Comparison of ENCODE assay signal across 8 mouse cellular contexts in the genomic region with DNA sequence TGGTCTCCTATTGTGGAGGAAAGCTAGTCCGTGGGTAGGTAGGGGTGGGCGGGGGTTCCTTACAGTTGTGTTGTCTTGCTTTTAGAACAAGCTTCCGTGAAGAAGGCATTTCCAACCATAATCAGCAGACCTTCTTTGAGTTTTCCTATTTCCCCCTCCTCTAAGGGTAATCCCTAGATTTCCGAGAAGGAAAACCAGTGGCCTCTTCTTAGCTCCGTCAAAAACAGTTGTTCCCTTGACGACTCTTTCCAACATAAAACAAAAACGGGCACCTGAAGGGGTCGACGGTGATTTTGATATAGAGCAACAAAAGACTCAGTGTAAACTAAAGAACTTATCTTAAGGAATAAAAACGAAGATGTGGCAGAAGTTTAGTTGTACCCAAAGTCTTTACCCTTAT. TPM values are rescaled to one million over a fixed set of nuclear protein-coding genes. Genes with fewer than 3 reads are reported as not detected.
DNase-seq lines count a peak whose midpoint lies in the region; ATAC-seq and TF ChIP-seq lines count a peak whose summit lies in the region.

No protein-coding gene starts in this region.

- TF ChIP-seq POLR2A in ES-Bruce4 (IDR thresholded peaks at IDR 0.05; ENCODE audit: insufficient read depth, low read length): no peak

- H3K9me3 ChIP-seq in heart, embryonic 13.5 days: no peaks in the 10 kb centered on the region
- no peaks in the 10 kb centered on the region for H3K9me3 ChIP-seq in ES-Bruce4 (replicated peaks; ENCODE audit: control insufficient read depth, insufficient read depth, low read length, poor library complexity, severe bottlenecking)
- no peaks in the 10 kb centered on the region for H3K9me3 ChIP-seq in forebrain, postnatal 0 days (ENCODE audit: low read length)

- H3K4me3 ChIP-seq in heart, embryonic 13.5 days: peak overlapping the region; percentile 57
- H3K4me3 ChIP-seq in ES-Bruce4 (ENCODE audit: low read depth, low read length): peak overlapping the region; percentile 97
- peak overlapping the region; percentile 57 for H3K4me3 ChIP-seq in forebrain, postnatal 0 days (ENCODE audit: low read depth, low read length)
- H3K4me3 ChIP-seq in macrophage (ENCODE audit: inconsistent target): peak overlapping the region; percentile 39

- H3K4me2 ChIP-seq in heart, embryonic 13.5 days: peak overlapping the region; percentile 80
- H3K4me2 ChIP-seq in forebrain, postnatal 0 days (ENCODE audit: low read depth): peak overlapping the region; percentile 58

- no peaks in the 10 kb centered on the region for H3K27me3 ChIP-seq in heart, embryonic 13.5 days (replicated peaks)
- no peaks in the 10 kb centered on the region for H3K27me3 ChIP-seq in ES-Bruce4 (ENCODE audit: control insufficient read depth, insufficient read depth, low read length, poor library complexity, severe bottlenecking)
- no peaks in the 10 kb centered on the region for H3K27me3 ChIP-seq in forebrain, postnatal 0 days (ENCODE audit: insufficient read depth, low read length)

- no peaks in the 10 kb centered on the region for H3K36me3 ChIP-seq in heart, embryonic 13.5 days
- H3K36me3 ChIP-seq in ES-Bruce4 (ENCODE audit: control insufficient read depth, insufficient read depth, low read length, poor library complexity, severe bottlenecking) (no peaks in the 10 kb centered on the region), macrophage (ENCODE audit: inconsistent target) (no peaks in the 10 kb centered on the region)
- H3K36me3 ChIP-seq in forebrain, postnatal 0 days (ENCODE audit: insufficient read depth): no peaks in the 10 kb centered on the region

- WGBS in heart, embryonic 13.5 days: 3% methylated on average over 10 of the region's 10 CpGs
- WGBS in forebrain, postnatal 0 days: 4% methylated on average over 10 of the region's 10 CpGs
- 12% methylated on average over 10 of the region's 10 CpGs for WGBS in macrophage (ENCODE audit: missing documents)

- no peak for TF ChIP-seq EP300 in ES-Bruce4 (IDR thresholded peaks at IDR 0.05; ENCODE audit: insufficient read depth, low read depth, low read length)

- no peak for DNase-seq in heart, adult 9 months (ENCODE audit: low spot score in 2 of 2)
- no peak for DNase-seq in forebrain, postnatal 0 days
- DNase-seq in adrenal gland, adult 8-10 months: no peak
- no peak for DNase-seq in embryo, embryonic 9.5 days (ENCODE audit: extremely low spot score)
- DNase-seq in right cerebral cortex, postnatal 10 days (ENCODE audit: low spot score in 2 of 2): no peak

- ATAC-seq in heart, embryonic 13.5 days (ENCODE audit: extremely low read depth, insufficient number of reproducible peaks, low FRiP score, low TSS enrichment): no peak
- ATAC-seq in forebrain, postnatal 0 days: no peak

- H3K4me1 ChIP-seq in heart, embryonic 13.5 days: peaks cover 20% of the 10 kb centered on the region
- no peaks in the 10 kb centered on the region for H3K4me1 ChIP-seq in ES-Bruce4 (ENCODE audit: control insufficient read depth, insufficient read depth, low read length)
- H3K4me1 ChIP-seq in forebrain, postnatal 0 days (ENCODE audit: insufficient read depth): no peaks in the 10 kb centered on the region

- H3K79me2 ChIP-seq in macrophage (ENCODE audit: inconsistent target): peaks cover 5% of the 10 kb centered on the region; the same call in 1 of the 2 replicates

- peak overlapping the region; percentile 85 for H3K9ac ChIP-seq in heart, embryonic 13.5 days
- H3K9ac ChIP-seq in ES-Bruce4 (ENCODE audit: low read depth, poor library complexity, severe bottlenecking): peak overlapping the region; percentile 91
- peak overlapping the region; percentile 69 for H3K9ac ChIP-seq in forebrain, postnatal 0 days

- peak overlapping the region; percentile 92 for H3K27ac ChIP-seq in heart, embryonic 13.5 days (replicated peaks)
- peak overlapping the region; percentile 95 for H3K27ac ChIP-seq in ES-Bruce4 (ENCODE audit: insufficient read depth, low read length)
- peak overlapping the region; percentile 89 for H3K27ac ChIP-seq in forebrain, postnatal 0 days (ENCODE audit: low read depth, low read length)
- H3K27ac ChIP-seq in macrophage: peak overlapping the region; percentile 85

- TF ChIP-seq CTCF in ES-Bruce4 (IDR thresholded peaks at IDR 0.05; ENCODE audit: low read depth, low read length): no peak
- TF ChIP-seq CTCF in forebrain, postnatal 0 days (IDR thresholded peaks at IDR 0.05; ENCODE audit: low read depth): no peak

RNA-seq across cellular contexts. Expression of a gene that starts 5.0 kb away (rescaled TPM):
- 56.4 and 64.7 TPM in 2 replicates for polyA plus RNA-seq in heart, embryonic 13.5 days (2015; fragmentation: Nextera tagmentation; extraction: Ambion mirVana)
- polyA plus RNA-seq in ES-Bruce4 (2011; ENCODE audit: insufficient read depth, insufficient read length, low read depth, missing spikeins) (75.0 and 79.1 TPM in 2 replicates), macrophage (2018) (22.9 to 41.8 TPM (median 30.3 TPM) in 3 replicates)
- 44.4 and 47.7 TPM in 2 replicates for total RNA-seq in forebrain, postnatal 0 days (2014; rRNA removed)
- 47.6 and 64.7 TPM in 2 replicates for polyA plus RNA-seq in forebrain, postnatal 0 days (2015; fragmentation: Nextera tagmentation; extraction: Ambion mirVana)
- total RNA-seq in macrophage (2018; cell fraction: chromatin; rRNA removed): 100 to 1,000 TPM; 213 to 440 (median 296) TPM
- 10 to 100 TPM; 15.9 to 30.8 (median 22.9) TPM for total RNA-seq in macrophage (2018; cell fraction: cytosol; rRNA removed)
- 100 to 1,000 TPM in 17 of 26 experiments, 10 to 100 TPM in 9; 57.2 to 215 (median 111) TPM for total RNA-seq in macrophage (2018; cell fraction: nucleus; rRNA removed)
- 10 to 100 TPM; 41.6 to 80.5 (median 55.2) TPM for total RNA-seq in adrenal gland, adult 8-10 months (2022)

RNA-seq across cellular contexts. Expression of a gene that starts 10.0 kb away (rescaled TPM):
- 31.5 and 31.9 TPM in 2 replicates for polyA plus RNA-seq in heart, embryonic 13.5 days (2015; fragmentation: Nextera tagmentation; extraction: Ambion mirVana)
- 78.0 and 86.6 TPM in 2 replicates for polyA plus RNA-seq in ES-Bruce4 (2011; ENCODE audit: insufficient read depth, insufficient read length, low read depth, missing spikeins)
- total RNA-seq in forebrain, postnatal 0 days (2014; rRNA removed): 108 and 110 TPM in 2 replicates
- 52.9 and 56.3 TPM in 2 replicates for polyA plus RNA-seq in forebrain, postnatal 0 days (2015; fragmentation: Nextera tagmentation; extraction: Ambion mirVana)
- total RNA-seq in macrophage (2018; cell fraction: chromatin; rRNA removed): 10 to 100 TPM; 24.2 to 52.1 (median 39.1) TPM
- 100 to 1,000 TPM; 164 to 272 (median 215) TPM for total RNA-seq in macrophage (2018; cell fraction: cytosol; rRNA removed)
- total RNA-seq in macrophage (2018; cell fraction: nucleus; rRNA removed): 100 to 1,000 TPM in 24 of 26 experiments, 10 to 100 TPM in 2; 93.7 to 259 (median 148) TPM
- polyA plus RNA-seq in macrophage (2018): 84.8 to 161 TPM (median 114 TPM) in 3 replicates
- total RNA-seq in adrenal gland, adult 8-10 months (2022): 100 to 1,000 TPM; 108 to 148 (median 117) TPM

RNA-seq across cellular contexts. Expression of a gene that starts 10.3 kb away (rescaled TPM):
- polyA plus RNA-seq in heart, embryonic 13.5 days (2015; fragmentation: Nextera tagmentation; extraction: Ambion mirVana): 0.88 and 0.94 TPM in 2 replicates
- polyA plus RNA-seq in ES-Bruce4 (2011; ENCODE audit: insufficient read depth, insufficient read length, low read depth, missing spikeins) (not detected in 2 replicates), macrophage (2018) (0.40 to 0.57 TPM in 2 of 3 replicates, not detected in the other)
- 1.6 and 1.8 TPM in 2 replicates for total RNA-seq in forebrain, postnatal 0 days (2014; rRNA removed)
- 1.1 and 1.8 TPM in 2 replicates for polyA plus RNA-seq in forebrain, postnatal 0 days (2015; fragmentation: Nextera tagmentation; extraction: Ambion mirVana)
- 1 to 10 TPM in 6 of 26 experiments, not detected in 20; 1.3 to 3.1 (median 1.9) TPM for total RNA-seq in macrophage (2018; cell fraction: chromatin; rRNA removed)
- 1 to 10 TPM in 22 of 26 experiments, under 1 TPM in 4; 0.80 to 2.2 (median 1.4) TPM for total RNA-seq in macrophage (2018; cell fraction: cytosol; rRNA removed)
- 1 to 10 TPM in 20 of 26 experiments, not detected in 6; 1.0 to 4.2 (median 2.0) TPM for total RNA-seq in macrophage (2018; cell fraction: nucleus; rRNA removed)
- total RNA-seq in adrenal gland, adult 8-10 months (2022): under 1 TPM in 2 of 4 experiments, not detected in 2; 0.73 to 0.86 TPM

Comparison
In these comparisons a context has a peak if more than half of its experiments do, and no peak if none do; other contexts are left out.
1. H3K4me3 ChIP-seq: peak in every context shown above with its lines; median percentile 97 in ES-Bruce4; 57 in heart, embryonic 13.5 days; 57 in forebrain, postnatal 0 days; 39 in macrophage.